Mouse (Mus musculus): ENCODE data around the gene Sept11. TPM values are rescaled to one million over a fixed set of nuclear protein-coding genes. Genes with fewer than 3 reads are reported as not detected.

The Sept11 gene
- total and polyA plus RNA-seq, 3 experiments = 34.9 to 245 (median 87.2) TPM

- H3K36me3 ChIP-seq (ENCODE audit: control insufficient read depth in 1 of 2, insufficient read depth in 2 of 2, low read length in 2 of 2) = no peaks in the 10 kb centered on the region
- H3K9me3 ChIP-seq (replicated peaks; ENCODE audit: insufficient read depth, low read length) = no peaks in the 10 kb centered on the region
- DNase-seq (ENCODE audit: low read depth, low spot score) = no peak
- TF ChIP-seq CTCF (IDR thresholded peaks at IDR 0.05 in 2 of 3, conservative IDR thresholded peaks at IDR 0.05 in 1 of 3; ENCODE audit: control insufficient read depth in 1 of 3, insufficient read depth in 1 of 3, low read depth in 2 of 3, low read length in 3 of 3, poor library complexity in 1 of 3, severe bottlenecking in 1 of 3) (peak in 1 of 3 experiments; percentile 7; a peak in 1 of 6 replicates), MEF2A (IDR thresholded peaks at IDR 0.05; ENCODE audit: extremely low read depth, insufficient replicate concordance, low read depth, low read length, poor library complexity, severe bottlenecking) (no peak)
- H3K4me3 ChIP-seq (ENCODE audit: control insufficient read depth in 1 of 2, insufficient read depth in 1 of 2, low read depth in 2 of 2, low read length in 2 of 2) = no peak overlapping the region
- H3K79me2 ChIP-seq (ENCODE audit: control insufficient read depth, insufficient read depth, low read length, poor library complexity) = no peaks in the 10 kb centered on the region
- no peaks in the 10 kb centered on the region; a peak in 1 of 4 replicates for H3K27me3 ChIP-seq (ENCODE audit: control insufficient read depth in 1 of 2, insufficient read depth in 2 of 2, low read length in 2 of 2)
- no peak overlapping the region for H3K27ac ChIP-seq (ENCODE audit: control insufficient read depth, low read depth, low read length)
- no peak overlapping the region for H3K9ac ChIP-seq (ENCODE audit: control insufficient read depth, low read depth, low read length, poor library complexity, severe bottlenecking)
- H3K4me1 ChIP-seq (ENCODE audit: control insufficient read depth in 1 of 2, insufficient read depth in 2 of 2, low read length in 2 of 2) = no peaks in the 10 kb centered on the region
These were observed 42.2 kb upstream of the Sept11 start for GRCm38 (mm10) chr5:93051041-93051440.

DNA sequence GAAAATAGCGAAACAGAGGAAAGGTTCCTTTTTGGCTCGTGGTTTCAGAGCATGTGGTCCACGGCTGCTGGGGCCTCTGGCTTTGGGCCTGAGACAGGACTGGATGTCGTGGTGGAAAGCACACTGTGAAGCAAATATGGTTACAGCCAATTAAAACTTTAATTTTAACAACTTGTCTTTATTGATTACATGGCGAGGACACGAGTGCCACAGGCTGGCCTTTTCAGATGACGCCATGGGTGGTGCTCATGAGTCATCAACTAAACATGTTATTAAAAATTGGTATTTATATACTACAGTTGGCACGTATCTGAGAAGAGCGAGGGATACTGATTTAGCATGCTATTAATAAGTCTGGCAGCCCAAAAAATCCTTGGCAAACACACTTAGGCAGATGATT is 41.3 kb upstream of the Sept11 start:
- no peak overlapping the region for H3K9ac ChIP-seq (ENCODE audit: control insufficient read depth, low read depth, low read length, poor library complexity, severe bottlenecking)
- no peaks in the 10 kb centered on the region for H3K79me2 ChIP-seq (ENCODE audit: control insufficient read depth, insufficient read depth, low read length, poor library complexity)
- no peaks in the 10 kb centered on the region for H3K4me1 ChIP-seq (ENCODE audit: control insufficient read depth in 1 of 2, insufficient read depth in 2 of 2, low read length in 2 of 2)
- no peaks in the 10 kb centered on the region for H3K9me3 ChIP-seq (replicated peaks; ENCODE audit: insufficient read depth, low read length)
- H3K4me3 ChIP-seq (ENCODE audit: control insufficient read depth in 1 of 2, insufficient read depth in 1 of 2, low read depth in 2 of 2, low read length in 2 of 2) = no peak overlapping the region
- TF ChIP-seq GABPA (IDR thresholded peaks at IDR 0.05; ENCODE audit: low read depth, low read length) = no peak
- no peak for TF ChIP-seq CHD1 (IDR thresholded peaks at IDR 0.05; ENCODE audit: low read depth, low read length)
- TF ChIP-seq MYC (IDR thresholded peaks at IDR 0.05; ENCODE audit: low read depth, low read length) = no peak
- no peak for TF ChIP-seq ETS1 (IDR thresholded peaks at IDR 0.05; ENCODE audit: low read depth, low read length)
- no peak for TF ChIP-seq EP300 (IDR thresholded peaks at IDR 0.05; ENCODE audit: low read depth in 1 of 2, low read length in 2 of 2)
- no peak for TF ChIP-seq BHLHE40 (IDR thresholded peaks at IDR 0.05; ENCODE audit: borderline replicate concordance, low read depth, low read length)
- TF ChIP-seq ZC3H11A (IDR thresholded peaks at IDR 0.05; ENCODE audit: low read depth, low read length) = no peak
- no peak for TF ChIP-seq CHD2 (IDR thresholded peaks at IDR 0.05; ENCODE audit: low read length)
- no peak for TF ChIP-seq MYB (IDR thresholded peaks at IDR 0.05; ENCODE audit: low read depth, low read length)
- TF ChIP-seq ZNF384 (IDR thresholded peaks at IDR 0.05; ENCODE audit: low read depth, low read length) = no peak
- no peak for TF ChIP-seq HCFC1 (IDR thresholded peaks at IDR 0.05; ENCODE audit: low read depth, low read length)
- no peak for TF ChIP-seq SMC3 (IDR thresholded peaks at IDR 0.05; ENCODE audit: low read depth, low read length)
- H3K27ac ChIP-seq (ENCODE audit: control insufficient read depth, low read depth, low read length) = no peak overlapping the region
- no peaks in the 10 kb centered on the region for H3K36me3 ChIP-seq (ENCODE audit: control insufficient read depth in 1 of 2, insufficient read depth in 2 of 2, low read length in 2 of 2)
- DNase-seq (ENCODE audit: low read depth, low spot score) = no peak
- no peaks in the 10 kb centered on the region; a peak in 1 of 4 replicates for H3K27me3 ChIP-seq (ENCODE audit: control insufficient read depth in 1 of 2, insufficient read depth in 2 of 2, low read length in 2 of 2)

Data from MEL (cell line).